Mouse (Mus musculus) heart, adult 2 months (tissue): ENCODE data around the gene Gm26566. TPM values are rescaled to one million over a fixed set of nuclear protein-coding genes. Genes with fewer than 3 reads are reported as not detected.

Experiments
- DNase-seq, 2 experiments: peaks; one replicate each; pipeline ENCODE4 v3.0.0; 2021
- H3K27ac ChIP-seq: fragments of 200-600 bp; 2 replicates; pipeline ENCODE4 v1.8.1; 2022
- H3K27me3 ChIP-seq: fragments of 200-500 bp; 2 replicates; pipeline ENCODE4 v1.6.1; 2012; ENCODE audit warnings: mild to moderate bottlenecking, low read length, inconsistent platforms, mixed read lengths; ENCODE audit not compliant: control insufficient read depth, insufficient read depth
- H3K36me3 ChIP-seq: fragments of 200-500 bp; 2 replicates; pipeline ENCODE4 v1.6.1; 2012; ENCODE audit warnings: low read length, inconsistent platforms; ENCODE audit not compliant: control insufficient read depth, insufficient read depth
- H3K4me1 ChIP-seq: fragments of 200-500 bp; 2 replicates; pipeline ENCODE4 v1.6.1; 2011; ENCODE audit warnings: low read length; ENCODE audit not compliant: control insufficient read depth, insufficient read depth
- H3K4me3 ChIP-seq: fragments of 200-600 bp; 2 replicates; pipeline ENCODE4 v1.8.1; 2022
- H3K79me2 ChIP-seq: fragments of 200-500 bp; replicated peaks from 2 replicates; pipeline ENCODE4 v1.6.1; 2012; ENCODE audit warnings: mild to moderate bottlenecking, inconsistent platforms, low read length, moderate library complexity, mixed read lengths; ENCODE audit not compliant: control insufficient read depth, insufficient read depth
- H3K9ac ChIP-seq: fragments of 200-500 bp; 2 replicates; pipeline ENCODE4 v1.6.1; 2012; ENCODE audit warnings: low read depth, mild to moderate bottlenecking, control low read depth, inconsistent platforms, low read length, mixed read lengths
- CTCF ChIP-seq: fragments of 200-600 bp; IDR thresholded peaks from 2 replicates; pipeline ENCODE4 v1.8.1; 2022; ENCODE audit warnings: antibody characterized with exemption, mild to moderate bottlenecking, moderate library complexity
- EP300 ChIP-seq: fragments of 200-500 bp; IDR thresholded peaks from 2 replicates; pipeline ENCODE4 v1.6.1; 2011; ENCODE audit warnings: low read depth, low read length, control low read depth; ENCODE audit not compliant: insufficient read depth
- POLR2A ChIP-seq: fragments of 200-500 bp; IDR thresholded peaks from 2 replicates; pipeline ENCODE4 v1.6.1; 2011; ENCODE audit warnings: mild to moderate bottlenecking, low read depth, low read length, control low read depth; ENCODE audit not compliant: insufficient read depth
- WGBS: fragments of 180-500 bp; shearing (Covaris S2); methylation state at CpG from one replicate; pipeline ENCODE4 v1.1.7; 2018; 5-methylcytosine and 5-hydroxymethylcytosine counted together
- intact Hi-C: fragments of 180-260 bp; cut with DNase I; formaldehyde crosslinking; loops from one replicate; pipeline ENCODE4 v1.15.1; 2025
- polyA plus RNA-seq: library from polyadenylated mRNA; depleted of rRNA; stranded (reverse); fragments of >200 nt; gene quantifications from 2 replicates; pipeline ENCODE4 v1.2.3, GENCODE M21; 2012
- total RNA-seq, 2 experiments: library from RNA; stranded (reverse); gene quantifications; 2 replicates each; pipeline ENCODE4 v1.2.3; 2021

The Gm26566 gene
- total and polyA plus RNA-seq, 3 experiments = 0.20 to 0.36 TPM; not detected in 1

DNA sequence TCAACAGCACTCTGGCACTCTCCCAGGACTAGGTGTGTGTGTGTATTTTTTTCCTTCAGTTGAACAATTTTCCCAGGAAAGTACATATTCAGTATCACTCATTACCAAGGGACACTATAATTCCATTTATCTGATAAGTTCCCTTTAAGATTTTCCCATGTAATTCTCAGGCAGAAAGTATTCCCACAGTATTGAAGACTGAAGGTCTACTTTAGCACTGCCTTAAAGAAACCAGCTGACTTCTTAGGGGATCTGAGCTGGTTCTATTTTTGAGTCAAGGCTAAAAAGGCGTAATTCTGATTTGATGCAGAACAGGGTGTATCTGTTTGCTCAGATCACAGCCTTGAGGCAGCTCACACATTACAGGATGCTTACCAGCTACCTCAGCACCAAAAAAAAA, 2.9 kb upstream of the Gm26566 start:
- Histone ChIP-seq H3K9ac (peak overlapping the region; percentile 44; the same call in 1 of the 2 replicates), H3K27ac (peak overlapping the region; percentile 6)
- no peak for DNase-seq

DNA sequence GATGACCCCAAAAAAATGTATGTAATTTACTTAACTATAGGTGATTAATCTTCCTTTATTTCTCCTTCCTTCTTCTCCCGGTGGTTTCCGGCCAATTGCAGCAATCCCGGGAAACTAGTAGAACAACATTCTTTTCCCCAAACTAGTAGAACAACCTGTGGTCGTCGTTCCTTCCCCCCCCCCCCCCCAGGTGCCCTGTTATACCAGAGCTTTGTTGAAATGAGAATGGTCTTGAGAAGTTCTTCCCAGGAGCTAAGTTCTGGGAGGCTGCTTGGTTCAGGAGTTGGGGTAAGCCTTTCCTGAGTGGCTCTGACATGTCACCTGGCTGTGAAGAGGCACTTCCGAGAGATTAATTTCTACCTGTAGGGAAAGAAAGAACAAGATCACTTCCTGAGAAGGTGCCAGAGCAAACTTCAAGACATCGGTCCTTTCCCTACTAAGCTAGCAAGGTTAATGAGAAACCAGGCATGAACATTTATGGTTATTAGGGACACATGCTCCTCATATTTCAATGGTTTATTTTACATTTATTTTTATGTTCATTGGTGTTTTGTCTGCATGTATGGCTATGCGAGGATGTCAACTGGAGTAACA, 2.0 kb downstream of the Gm26566 start:
- no peak for DNase-seq
- Histone ChIP-seq H3K27ac (no peak overlapping the region), H3K27me3 (no peaks in the 10 kb centered on the region), H3K4me1 (peaks cover 10% of the 10 kb centered on the region), H3K4me3 (no peak overlapping the region), H3K9ac (no peak overlapping the region), H3K79me2 (peaks cover 1% of the 10 kb centered on the region), H3K36me3 (peaks cover 19% of the 10 kb centered on the region)
- TF ChIP-seq EP300 = no peak
- TF ChIP-seq CTCF = no peak
- no peak for TF ChIP-seq POLR2A
- intact Hi-C loops = no loop called here
- 74% methylated on average over 8 of the region's 8 CpGs for WGBS

More for the DNA sequence above, 2.9 kb upstream of the Gm26566 start:
- H3K36me3 ChIP-seq = peaks cover 42% of the 10 kb centered on the region
- peak overlapping the region; percentile 67 for H3K4me3 ChIP-seq
- intact Hi-C loops = loop anchor here (10.0 kb wide), 1 partner anchor 684 kb away; the partner anchor contains the start of gene Mllt3
- peaks cover 18% of the 10 kb centered on the region for H3K4me1 ChIP-seq
- H3K27me3 ChIP-seq = no peaks in the 10 kb centered on the region
- WGBS = 0% methylated on average over 1 of the region's 1 CpGs
- H3K79me2 ChIP-seq = peaks cover 7% of the 10 kb centered on the region
- TF ChIP-seq POLR2A = no peak
- no peak for TF ChIP-seq EP300
- no peak for TF ChIP-seq CTCF

DNA sequence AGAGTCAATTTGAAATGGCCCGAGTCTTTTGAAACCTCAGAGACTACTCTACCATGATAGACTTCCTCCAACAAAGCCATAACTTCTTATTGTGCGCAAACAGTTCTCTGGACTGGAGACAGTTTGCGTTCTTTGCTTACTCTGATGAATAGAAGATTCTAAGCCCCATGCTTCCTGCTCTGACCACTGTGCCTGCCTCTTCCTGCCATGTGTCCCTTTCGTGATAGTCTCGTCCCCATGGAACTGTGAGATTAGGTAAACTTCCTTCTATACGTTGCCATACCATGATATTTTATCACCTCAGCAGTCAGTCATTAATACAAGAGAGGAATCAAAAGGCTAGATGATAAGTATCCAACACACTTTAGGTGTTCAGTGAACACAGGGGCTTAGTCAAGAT, 5.1 kb downstream of the Gm26566 start:
- Histone ChIP-seq H3K36me3 (no peaks in the 10 kb centered on the region), H3K27me3 (no peaks in the 10 kb centered on the region), H3K4me3 (no peak overlapping the region), H3K9ac (no peak overlapping the region), H3K79me2 (no peaks in the 10 kb centered on the region), H3K27ac (no peak overlapping the region), H3K4me1 (no peaks in the 10 kb centered on the region)
- intact Hi-C loops = loop anchor here (1.0 kb wide), 1 partner anchor 30 kb away; no protein-coding TSS in a partner anchor
- no peak for TF ChIP-seq CTCF
- no peak for TF ChIP-seq POLR2A
- TF ChIP-seq EP300 = no peak
- WGBS = 59% methylated on average over 6 of the region's 6 CpGs
- DNase-seq = no peak

DNA sequence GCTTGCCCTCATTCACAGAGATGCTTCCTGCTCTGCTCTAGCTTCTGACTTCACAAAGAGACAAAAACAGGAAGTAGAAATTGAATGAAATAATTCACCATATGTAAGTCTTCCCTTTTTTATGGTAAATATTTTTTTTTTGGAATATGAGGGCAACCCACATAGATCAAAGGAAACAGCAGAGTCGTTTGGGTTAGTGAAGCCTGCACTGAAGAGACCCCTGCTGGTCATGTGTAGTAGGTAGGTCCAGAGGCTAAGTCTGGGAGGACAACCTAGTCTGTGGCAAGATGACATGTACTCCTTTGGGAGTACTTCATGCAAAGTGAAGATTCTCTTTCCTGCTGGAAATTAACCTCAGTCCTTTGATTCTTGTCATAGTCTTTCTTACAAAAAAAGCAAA, 5.7 kb downstream of the Gm26566 start:
- no peak overlapping the region for H3K9ac ChIP-seq
- TF ChIP-seq POLR2A = no peak
- TF ChIP-seq EP300 = peak; percentile 55; the same call in 1 of the 2 replicates
- peak; percentile 83 for TF ChIP-seq CTCF
- H3K79me2 ChIP-seq = no peaks in the 10 kb centered on the region
- H3K36me3 ChIP-seq = no peaks in the 10 kb centered on the region
- intact Hi-C loops = loop anchor here (1.0 kb wide), 1 partner anchor 31 kb away; no protein-coding TSS in a partner anchor
- whole genome bisulfite sequencing = 0% methylated on average over 1 of the region's 1 CpGs
- no peaks in the 10 kb centered on the region for H3K4me1 ChIP-seq
- H3K27ac ChIP-seq = no peak overlapping the region
- H3K27me3 ChIP-seq = no peaks in the 10 kb centered on the region
- DNase-seq = peak in 1 of 2 experiments; percentile 34
- H3K4me3 ChIP-seq = no peak overlapping the region

DNA sequence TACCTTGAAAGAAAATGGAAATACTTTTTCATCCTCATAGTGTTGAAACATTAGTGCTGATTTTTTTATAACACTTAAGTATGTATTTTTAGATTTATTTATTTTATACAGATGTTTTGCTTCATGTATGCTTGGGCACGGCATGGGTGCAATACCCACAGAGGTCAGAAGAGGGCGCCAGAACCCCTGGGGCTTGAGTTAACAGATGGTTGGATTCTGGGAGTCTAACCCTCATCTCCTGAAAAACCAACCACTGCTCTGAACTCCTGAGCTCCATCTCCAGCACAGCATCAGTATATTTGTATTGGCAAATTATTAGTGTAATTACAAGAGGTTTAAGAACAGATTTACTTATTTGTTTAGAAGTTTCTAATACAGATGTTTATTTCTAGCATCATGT, 16.9 kb downstream of the Gm26566 start:
- peak; percentile 60 to 85 for DNase-seq
- no peak overlapping the region for H3K27ac ChIP-seq
- no peaks in the 10 kb centered on the region for H3K4me1 ChIP-seq
- no peaks in the 10 kb centered on the region for H3K79me2 ChIP-seq
- TF ChIP-seq CTCF = peak; percentile 100; the same call in 1 of the 2 replicates
- TF ChIP-seq EP300 = peak; percentile 71; the same call in 1 of the 2 replicates
- no peak for TF ChIP-seq POLR2A
- no peaks in the 10 kb centered on the region for H3K36me3 ChIP-seq
- H3K4me3 ChIP-seq = no peak overlapping the region
- H3K27me3 ChIP-seq = no peaks in the 10 kb centered on the region
- no peak overlapping the region for H3K9ac ChIP-seq
- intact Hi-C loops = loop anchor here (2.0 kb wide), 1 partner anchor 18 kb away; no protein-coding TSS in a partner anchor
- WGBS = 1% methylated on average over 2 of the region's 2 CpGs

DNA sequence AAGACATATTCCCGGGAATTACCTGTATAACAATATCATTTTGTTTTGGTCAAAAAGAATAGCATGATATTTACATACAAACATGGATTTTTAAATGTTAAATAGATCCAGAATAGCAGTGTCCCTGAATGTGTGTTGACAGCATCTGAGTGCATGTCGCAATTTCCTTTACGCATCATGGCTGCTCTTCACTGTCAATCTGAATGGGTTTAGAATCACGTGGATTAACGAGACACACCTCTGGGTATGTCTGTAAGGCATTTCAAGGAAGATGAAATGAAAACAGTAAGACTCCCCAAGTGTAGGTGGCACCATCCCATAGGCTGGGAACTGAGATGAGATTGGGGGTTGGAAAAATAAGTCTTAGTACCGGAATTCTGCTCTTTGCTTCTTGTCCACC, 17.4 kb downstream of the Gm26566 start:
- TF ChIP-seq POLR2A = no peak
- no peaks in the 10 kb centered on the region for H3K79me2 ChIP-seq
- 84% methylated on average over 6 of the region's 6 CpGs for WGBS
- H3K27ac ChIP-seq = no peak overlapping the region
- H3K27me3 ChIP-seq = no peaks in the 10 kb centered on the region
- H3K4me3 ChIP-seq = no peak overlapping the region
- intact Hi-C loops = loop anchor here (2.0 kb wide), 1 partner anchor 18 kb away; no protein-coding TSS in a partner anchor
- no peaks in the 10 kb centered on the region for H3K36me3 ChIP-seq
- DNase-seq = no peak
- H3K9ac ChIP-seq = no peak overlapping the region
- no peaks in the 10 kb centered on the region for H3K4me1 ChIP-seq
